Mouse (Mus musculus) lung, adult 18-20 months (tissue): ENCODE data around the gene Zfp120.
"Not testable (repeated sequence)": the region's sequence is repeated elsewhere in the genome, so short reads cannot be mapped to it uniquely, and the experiment has no call there.

Experiments used
- DNase-seq, 2 experiments: peaks; one replicate each; pipeline ENCODE4 v3.0.0; 2022; ENCODE audit warnings: mixed read lengths in 2 of 2

Gene Zfp120

DNA sequence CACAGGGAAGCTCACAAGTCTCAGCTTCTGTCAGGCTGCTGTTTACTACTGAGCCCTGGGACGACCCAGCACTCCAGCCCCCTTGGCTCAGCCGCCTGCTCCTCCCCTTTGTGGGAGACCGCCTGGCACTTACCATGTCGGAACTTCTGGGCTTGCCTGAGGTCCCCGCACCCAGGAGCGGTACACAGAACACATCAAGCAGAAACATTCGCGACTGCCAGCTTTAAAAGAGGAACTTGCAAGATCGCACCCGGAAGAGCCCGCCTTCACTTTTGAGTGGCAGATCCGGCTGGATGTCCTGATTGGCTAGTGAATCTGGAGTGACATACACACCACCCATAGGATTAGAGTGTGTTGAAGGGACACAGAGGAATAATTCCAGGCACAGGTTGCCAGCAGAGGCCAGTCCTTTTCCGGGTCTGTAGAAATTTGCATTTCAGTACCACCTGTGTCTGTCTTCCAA is at the start of gene Zfp120:
Zfp120 (minus strand) TSS at position 274 of the 463 bp plus-strand sequence.
- DNase-seq: peak; percentile 87 to 91

GRCm38 (mm10) chr2:150181570-150181999 is 45.1 kb upstream of the Zfp120 start, which contains the start of gene Gm14139:
Gene Gm14139 (plus strand): TSS chr2:150181755.
- not testable (repeated sequence) for DNase-seq

DNA sequence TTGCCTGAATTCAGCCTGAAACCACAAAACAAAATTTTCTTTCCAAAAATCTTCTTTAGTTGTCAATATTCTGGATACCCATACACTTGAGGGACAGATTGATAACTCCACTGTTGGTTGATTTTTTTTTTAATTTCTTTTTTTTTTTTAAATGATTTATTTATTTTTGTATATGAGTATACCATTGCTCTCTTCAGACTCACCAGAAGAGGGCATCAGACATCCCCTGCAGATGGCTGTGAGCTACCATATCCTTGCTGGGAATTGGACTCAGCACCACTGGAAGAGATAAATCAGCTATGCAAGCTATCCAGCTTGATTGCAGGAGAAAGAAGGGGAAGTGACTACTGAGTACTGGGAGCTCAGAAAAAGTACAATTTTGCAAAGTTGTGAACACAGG is 44.5 kb upstream of the Zfp120 start:
- not testable (repeated sequence) for DNase-seq

DNA sequence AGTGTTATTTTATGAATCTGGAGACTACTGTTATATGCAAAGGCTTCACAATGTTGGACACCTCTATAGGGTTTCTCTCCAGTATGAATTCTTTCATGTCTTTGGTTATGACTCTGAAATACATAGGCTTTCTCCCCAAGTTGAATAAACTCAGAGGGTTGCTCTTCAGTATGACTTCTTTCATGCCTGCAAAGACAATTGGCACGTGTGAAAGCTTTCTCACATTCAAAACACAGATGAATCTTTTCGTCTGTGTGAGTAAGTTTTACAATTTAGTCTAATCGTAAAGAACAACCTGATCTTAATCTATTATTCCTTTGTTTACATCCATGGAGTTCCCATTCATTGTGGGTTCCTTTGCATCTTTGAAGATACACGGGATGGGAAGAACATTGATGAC is 43.1 kb upstream of the Zfp120 start, which contains the start of gene Gm10770:
Gm10770 (minus strand) TSS at position 101 of the 400 bp plus-strand sequence.
- DNase-seq: not testable (repeated sequence)

DNA sequence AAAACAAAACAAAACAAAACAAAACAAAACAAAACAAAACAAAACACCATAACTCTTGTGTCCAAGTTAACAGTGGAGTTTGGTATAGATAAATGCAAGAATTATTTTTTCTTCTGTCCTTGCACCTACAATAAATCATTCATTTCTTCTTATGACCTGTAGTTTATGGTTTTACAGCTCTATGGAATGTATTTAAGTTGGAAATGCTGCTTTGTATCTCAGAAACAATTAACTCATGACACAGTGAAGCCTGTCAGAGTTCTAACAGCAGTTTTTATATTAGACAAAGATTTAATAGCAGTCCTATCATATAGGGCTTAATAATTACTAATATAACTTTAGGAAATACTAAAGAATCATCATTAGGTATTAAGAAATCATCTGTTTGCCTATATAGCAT is 37.3 kb upstream of the Zfp120 start:
- DNase-seq: no peak

DNA sequence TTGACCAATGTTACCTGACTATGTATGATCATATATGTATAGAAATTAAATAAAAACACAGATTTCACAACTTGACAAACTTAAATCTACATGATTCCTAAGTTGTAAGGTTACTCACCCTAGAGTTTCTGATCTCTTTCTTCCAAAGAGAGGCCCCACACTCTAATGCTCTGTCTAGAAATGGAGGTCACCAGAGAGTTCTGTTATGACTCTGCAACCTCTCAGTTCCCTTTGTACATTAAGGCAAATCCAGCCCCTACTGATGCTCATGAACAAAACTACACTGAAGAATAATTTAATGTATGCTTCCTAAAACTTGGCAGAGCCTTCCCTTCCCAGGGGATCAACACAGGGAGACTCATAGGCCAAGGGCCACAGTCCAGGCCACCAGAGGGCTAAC is 30.2 kb upstream of the Zfp120 start:
- DNase-seq: no peak

DNA sequence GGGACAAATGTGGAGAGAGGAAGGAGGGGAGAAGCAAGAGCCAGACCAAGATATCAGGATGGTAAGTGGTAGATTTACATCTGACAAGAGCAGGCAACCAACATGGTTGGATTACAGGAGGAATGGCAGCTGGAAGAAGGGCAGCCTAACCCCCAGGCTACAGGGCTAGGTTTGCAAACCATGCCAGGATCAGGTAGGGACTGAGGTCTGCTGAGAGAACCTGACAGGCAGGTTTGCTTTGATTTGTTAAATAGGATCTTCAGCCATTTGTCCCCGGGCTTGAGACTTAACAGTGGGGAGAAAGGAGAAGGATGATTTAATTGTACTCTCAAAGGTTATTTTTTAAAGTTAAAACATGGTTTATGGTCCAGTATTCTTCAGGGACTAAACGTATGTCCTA is 3.7 kb downstream of the Zfp120 start:
- DNase-seq: no peak

DNA sequence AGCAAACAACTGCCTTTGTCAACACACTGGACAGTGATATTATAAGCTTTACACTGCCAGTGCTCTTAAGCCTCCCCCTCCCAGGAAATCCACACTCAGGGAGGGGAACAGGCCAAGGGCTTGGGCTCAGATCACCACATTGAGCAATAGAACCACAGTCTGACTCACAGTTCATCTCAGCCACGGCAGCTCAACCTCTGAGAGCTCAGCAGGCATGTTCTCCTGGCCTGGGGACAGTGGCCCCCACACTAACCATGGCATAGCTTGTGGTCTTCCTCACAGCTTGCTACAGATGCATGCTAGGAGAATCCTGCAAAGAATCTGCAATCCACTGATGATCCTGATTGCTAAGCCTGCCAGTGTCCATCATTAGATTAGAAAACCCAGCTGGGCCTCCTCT is 4.5 kb downstream of the Zfp120 start:
- not testable (repeated sequence) for DNase-seq

GRCm38 (mm10) chr2:150111247-150111912 is 25.1 kb downstream of the Zfp120 start:
- no peak for DNase-seq

GRCm38 (mm10) chr2:150099618-150100017 is 36.9 kb downstream of the Zfp120 start:
- DNase-seq: not testable (repeated sequence)
